Mouse (Mus musculus): ENCODE measurements around the gene Tspan9. TPM values are rescaled to one million over a fixed set of nuclear protein-coding genes. Genes with fewer than 3 reads are reported as not detected.

Gene Tspan9
- total RNA-seq, 4 experiments from 2014 or later = 67.0 to 124 (median 99.7) TPM

DNA sequence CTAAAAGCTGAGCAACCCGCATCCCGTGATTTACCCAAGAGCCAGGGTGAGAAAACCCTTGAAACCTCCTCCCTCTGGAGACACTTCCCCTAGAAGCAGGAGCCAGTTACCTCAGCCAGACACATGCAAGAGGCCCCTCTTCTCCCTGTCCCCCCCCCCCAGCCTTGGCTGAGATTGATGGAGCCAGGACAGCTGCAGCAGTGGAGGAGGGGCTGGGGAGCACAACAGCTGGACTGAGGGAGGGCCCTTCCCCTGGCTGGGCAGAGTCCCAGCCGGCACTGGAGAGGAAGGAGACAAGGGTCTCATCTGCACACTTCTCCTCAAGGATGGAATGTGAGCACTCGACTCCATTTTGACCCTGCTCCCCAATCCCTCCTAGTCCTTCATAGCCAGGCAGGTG lies 64.9 kb downstream of the Tspan9 start:
- no peak for DNase-seq (ENCODE audit: low spot score)

DNA sequence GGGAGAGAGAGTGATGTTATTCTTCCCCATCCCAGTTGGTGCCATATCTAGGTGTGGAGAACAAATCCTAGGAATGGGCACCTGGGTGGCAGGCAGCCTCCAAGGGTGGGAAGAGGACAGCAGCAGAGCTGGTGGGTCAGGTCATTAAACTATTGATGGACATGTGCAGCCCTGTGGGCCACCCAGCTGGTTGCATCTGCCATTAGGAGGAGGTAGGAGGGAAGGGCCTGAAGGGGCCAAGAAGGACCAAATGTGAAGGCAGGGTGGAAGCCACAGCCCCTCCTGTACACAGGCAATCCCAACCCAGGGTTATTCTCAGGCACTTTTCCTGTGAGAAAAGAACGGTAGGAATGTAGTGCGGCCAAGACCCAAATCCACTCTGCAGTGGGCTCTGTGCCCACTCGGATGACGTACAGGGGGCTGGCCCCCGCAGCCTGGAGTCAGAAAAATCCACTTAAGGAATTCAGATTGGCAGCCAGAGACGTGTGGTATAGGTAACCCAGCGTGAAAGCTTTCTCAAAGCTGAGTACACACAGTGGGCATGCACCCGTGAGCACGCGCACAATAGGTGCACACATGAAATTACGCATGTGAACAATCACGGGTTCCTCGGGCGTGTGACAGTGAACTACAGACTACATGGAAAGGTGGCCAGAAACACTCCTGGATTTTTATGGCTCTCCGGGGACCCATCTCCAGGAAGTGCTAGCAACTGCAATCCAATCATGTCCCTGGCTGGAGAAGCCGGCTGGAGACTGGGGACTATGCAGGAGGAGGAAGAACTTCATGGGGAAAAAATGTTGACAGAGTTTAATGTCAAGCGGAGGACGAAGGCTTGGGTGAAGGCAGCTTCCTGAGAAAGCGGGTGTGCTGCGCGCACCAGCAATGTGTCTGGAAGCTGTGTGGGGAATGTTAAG lies 67.0 kb downstream of the Tspan9 start:
- DNase-seq (ENCODE audit: low spot score) = peak; percentile 63

DNA sequence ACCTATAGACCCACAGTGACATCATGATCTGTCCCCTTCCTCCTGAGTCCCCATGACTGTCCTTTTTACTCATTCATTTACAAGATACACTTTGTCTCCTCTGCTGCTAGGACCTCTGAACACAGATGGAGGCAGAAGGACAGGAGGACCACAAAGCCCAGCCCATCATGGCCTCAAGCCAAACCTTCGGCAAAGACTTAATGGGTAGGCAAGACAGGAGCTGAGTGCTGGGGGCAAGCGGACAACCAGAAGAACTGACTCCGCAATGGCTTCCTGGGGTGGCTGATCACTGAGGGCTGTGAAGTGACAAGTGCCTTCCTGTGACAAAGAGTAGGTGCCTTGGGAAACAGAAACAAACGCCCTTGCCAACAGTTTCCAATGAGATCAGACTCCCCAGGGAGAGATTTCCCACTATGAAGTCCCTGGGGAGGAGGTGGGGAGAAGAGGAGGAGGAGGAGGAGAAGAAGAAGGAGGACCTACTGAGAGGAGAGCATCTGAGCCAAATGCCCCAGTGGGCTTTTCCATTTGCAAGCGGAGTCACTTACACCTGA lies 67.9 kb downstream of the Tspan9 start:
- DNase-seq (ENCODE audit: low spot score) = no peak

DNA sequence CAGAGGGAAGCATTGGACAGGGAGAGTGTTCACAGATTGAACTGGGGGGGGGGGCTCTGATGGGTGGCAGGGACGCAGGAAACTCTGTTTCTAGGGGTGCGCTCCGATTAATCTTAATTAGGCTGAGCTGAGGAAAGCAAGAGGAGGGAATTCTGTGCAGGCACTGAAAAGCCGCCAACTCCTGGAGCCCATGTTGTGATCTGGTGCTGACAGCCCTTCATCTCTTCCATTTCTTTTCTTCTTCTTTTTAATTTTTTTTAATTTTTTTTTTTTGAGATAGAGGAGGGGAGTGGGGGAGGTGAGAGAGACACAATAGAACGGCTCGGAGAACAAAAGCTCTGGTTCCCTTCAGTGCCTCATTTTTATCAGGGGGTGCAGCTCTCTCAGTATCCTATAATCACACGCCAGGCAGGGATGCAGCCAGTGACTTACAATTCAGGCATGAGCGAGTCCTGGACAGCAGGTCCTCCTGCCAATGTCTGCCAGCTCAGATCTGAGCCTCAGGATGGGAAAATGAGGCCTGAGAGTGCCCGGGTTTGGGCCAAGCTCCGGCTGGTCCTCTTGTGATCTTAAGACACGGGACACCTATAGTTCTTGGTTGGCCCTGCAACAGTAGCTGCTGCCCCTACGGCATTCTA lies 72.4 kb downstream of the Tspan9 start:
- no peak for DNase-seq (ENCODE audit: low spot score)

DNA sequence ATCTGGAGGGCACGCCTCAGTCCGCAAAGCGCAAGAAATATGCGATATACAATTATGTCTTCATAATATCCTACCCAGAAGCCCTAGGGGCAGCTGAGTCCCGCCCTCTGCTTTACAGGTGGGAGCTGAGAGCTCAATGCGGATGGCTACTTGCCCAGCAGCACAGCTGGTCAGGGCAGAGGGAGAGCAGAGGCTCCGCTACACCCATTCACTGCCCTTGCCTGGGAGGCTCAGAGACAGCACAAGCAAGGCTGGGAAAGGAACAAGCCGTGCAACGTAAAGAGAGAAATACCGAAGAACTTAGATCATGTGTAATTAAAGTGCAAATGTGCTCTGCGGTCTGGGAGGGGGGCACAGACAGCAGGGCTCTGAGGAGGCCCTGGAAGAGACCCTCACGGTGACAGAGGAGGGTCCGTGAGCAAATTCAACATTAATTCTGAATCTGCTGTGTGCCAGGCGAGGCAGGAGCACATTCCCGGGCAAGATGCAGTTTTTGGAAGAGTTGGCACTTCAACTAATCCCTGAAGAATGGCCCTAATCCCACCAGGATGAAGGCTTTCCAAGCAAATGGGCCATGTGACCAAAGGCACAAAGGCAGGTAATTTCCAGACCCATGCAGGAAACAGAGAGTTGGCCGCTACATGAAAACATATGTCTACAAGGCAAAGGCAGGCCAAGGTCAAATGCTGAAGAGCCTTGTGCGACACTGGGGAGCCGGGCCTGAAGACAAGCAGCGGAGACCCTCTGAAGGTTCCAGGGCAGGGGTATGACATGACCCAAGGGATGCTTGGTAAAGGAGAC lies 73.1 kb downstream of the Tspan9 start:
- no peak for DNase-seq (ENCODE audit: low spot score)

DNA sequence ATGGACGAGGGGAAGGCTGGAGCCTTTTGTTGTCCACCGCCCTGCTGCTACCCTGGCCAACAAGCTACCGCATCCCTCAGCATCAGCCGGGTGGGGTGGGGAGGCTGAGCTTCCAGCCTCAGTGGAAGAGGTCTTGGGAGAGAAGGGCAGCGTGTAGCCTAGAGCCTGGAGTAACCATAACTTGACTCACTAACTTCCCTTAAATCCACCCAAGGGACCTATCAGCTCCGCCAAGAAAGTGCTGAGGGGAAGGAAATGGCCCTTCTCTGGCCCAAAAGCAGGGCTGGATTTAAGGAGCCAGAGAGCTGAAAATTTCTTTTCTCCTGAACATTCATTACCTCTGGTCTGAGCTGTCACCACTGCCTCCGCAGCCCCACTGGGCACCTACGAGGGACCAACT lies 75.2 kb downstream of the Tspan9 start:
- DNase-seq (ENCODE audit: low spot score) = peak; percentile 64

DNA sequence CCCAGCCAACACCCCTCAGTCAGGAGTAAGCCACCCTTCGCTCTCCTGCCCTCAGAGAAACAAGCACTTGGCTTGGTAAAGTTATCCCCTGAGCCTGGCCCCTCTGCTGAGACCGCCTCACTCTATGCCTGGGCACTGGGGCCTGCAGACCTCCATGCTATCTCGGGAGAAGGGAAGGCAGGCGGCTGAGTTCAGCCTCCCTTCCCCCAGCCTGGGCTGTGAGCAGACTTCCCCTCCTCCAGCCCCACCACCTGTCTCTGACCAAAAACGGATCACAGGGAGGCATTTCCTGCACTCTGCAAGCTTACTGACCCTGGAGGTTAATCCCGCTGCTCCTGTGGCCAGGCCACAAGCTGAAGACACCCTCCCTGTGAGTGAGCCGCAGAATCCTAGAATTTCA lies 77.4 kb downstream of the Tspan9 start:
- no peak for DNase-seq (ENCODE audit: low spot score)

DNA sequence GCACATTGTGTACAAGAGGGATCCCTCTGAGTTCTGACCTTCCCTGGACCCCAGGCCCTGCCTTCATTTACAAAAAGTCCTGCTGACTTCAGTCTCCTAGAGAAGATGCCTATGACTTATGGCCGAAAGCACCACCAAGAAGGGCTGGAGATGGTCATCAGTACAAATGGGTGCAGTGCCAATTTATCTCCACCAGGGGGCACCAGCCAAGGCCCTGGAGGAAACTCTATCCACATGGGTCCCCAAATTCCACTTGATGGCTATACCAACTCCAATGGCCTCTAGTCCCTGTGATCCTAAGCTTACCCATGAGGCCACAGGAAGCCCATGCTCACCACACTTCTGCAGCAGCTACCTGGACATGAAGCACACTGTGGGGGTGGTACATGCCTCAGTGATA lies 79.9 kb downstream of the Tspan9 start:
- DNase-seq (ENCODE audit: low spot score) = peak; percentile 42

DNA sequence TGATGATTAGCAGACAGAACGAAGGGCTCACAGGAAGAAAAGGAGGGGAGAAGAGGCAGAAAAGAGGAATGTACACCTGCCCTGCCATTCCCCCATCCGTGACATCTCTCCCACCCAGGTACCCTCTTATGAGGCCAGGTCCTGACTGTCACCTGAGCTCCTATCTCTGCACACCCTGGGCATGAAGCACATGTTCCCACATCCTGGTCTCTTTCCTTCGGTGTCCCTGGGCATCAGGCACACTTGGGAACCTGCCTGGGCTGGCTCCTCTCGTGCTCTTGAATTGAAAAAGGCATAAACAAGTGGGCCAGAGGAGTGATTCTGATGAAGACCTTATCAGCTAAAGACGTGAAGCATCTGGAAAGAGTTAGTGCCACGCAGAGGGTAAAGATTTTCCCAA lies 80.6 kb downstream of the Tspan9 start:
- no peak for DNase-seq (ENCODE audit: low spot score)

DNA sequence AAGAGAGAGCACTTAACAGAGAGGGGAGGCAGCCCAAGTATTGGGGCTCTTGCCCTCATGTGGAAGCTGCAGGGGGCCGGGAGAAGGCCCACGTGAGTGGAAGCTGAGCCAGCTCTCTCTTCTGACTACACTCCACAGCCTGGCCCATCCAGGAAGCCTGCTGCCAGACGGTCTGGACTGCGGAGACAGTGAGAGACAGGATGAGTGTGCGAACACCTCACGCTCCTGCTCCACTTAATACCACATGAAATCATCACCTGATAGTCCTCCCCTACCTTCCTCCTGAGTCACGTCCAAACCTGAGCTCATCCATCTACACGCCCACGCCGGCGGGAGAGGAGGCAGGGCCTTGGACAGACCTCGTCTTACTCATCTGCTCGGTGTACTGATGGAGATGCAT lies 81.2 kb downstream of the Tspan9 start:
- DNase-seq (ENCODE audit: low spot score) = no peak

GRCm38 (mm10) chr6:128061342-128061741 lies 82.1 kb downstream of the Tspan9 start:
- DNase-seq (ENCODE audit: low spot score) = no peak

GRCm38 (mm10) chr6:128058570-128058969 lies 84.8 kb downstream of the Tspan9 start:
- DNase-seq (ENCODE audit: low spot score) = no peak

DNA sequence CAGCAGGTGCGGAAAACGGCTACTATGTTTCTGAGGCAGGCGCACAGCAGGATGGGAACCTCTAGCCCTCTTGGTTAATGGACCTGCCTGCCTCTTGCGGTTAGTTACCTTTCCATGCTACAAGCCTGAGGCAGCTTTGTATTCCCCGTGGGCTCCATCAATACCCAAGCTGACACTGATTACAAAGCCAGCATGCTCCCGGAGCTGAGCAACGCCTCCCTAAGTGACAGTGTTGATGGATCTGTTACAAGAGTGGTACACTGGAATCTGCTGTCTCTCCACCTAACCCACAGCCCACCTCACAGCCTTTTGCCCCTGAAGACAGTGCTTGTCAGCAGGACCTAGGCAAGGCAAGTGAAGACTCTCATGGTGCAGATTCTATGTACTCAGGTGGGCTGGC lies 85.2 kb downstream of the Tspan9 start:
- DNase-seq (ENCODE audit: low spot score) = no peak

- DNase-seq (ENCODE audit: low spot score) = no peak
Observed at GRCm38 (mm10) chr6:128053000-128053732, 90.2 kb downstream of the Tspan9 start.

DNA sequence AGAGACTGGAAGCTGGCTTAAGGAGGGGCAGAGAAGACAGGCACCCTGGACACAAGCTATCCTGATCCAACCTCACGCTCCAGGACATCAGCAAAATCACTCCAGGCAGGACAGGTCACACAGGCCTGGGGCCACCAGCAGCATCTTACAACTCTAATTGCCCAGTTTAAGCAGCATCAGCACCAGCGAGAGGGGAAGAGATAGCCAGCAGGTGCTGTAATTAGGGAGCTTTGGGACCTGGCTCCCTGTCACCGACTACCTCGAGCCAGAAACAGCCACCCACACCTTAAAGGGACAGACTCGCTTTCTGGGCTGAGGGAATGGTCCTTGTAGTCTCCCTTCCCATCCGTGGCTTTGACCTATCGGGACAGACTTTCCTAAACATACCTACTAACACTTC lies 95.7 kb downstream of the Tspan9 start:
- no peak for DNase-seq (ENCODE audit: low spot score)

DNA sequence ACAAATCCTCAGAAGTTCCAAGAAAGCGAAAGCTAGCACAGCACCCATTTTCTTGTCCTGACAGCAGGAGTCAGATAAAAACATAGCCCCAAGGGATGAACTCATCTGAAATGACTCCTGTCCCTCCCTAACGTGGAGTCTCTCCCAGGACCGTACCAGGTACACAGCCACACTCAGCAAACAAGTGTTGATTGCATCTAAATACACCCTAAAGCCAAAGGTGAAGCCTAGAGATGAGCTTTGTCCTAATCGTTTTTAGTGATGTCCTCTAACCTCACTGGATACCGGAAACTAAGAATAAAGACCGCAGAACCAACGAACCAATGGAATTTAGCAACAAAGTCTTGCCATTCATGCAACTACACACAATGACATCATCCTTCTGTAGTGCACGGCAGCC lies 96.2 kb downstream of the Tspan9 start:
- DNase-seq (ENCODE audit: low spot score) = no peak

GRCm38 (mm10) chr6:128046799-128047198 lies 96.6 kb downstream of the Tspan9 start:
- peak; percentile 61 for DNase-seq (ENCODE audit: low spot score)

DNA sequence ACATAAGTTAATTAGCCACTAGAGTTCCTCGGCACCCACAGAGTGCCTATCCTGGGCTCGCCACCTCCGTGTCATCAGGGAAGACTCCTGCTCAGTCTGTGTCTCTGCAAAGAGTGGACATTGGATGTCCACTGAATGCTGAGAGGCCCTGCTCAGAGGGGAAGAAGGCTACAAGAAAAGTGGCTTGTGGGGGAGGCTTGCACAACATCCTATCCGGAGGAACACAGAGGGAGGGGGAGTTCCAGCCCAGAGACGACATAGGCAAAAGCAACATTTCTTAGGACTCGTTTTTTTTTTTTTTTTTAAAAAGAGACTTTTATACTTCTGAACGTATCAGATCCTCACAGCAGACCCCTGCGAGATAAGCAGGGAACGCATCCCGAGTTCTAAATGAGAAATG lies 98.7 kb downstream of the Tspan9 start:
- no peak for DNase-seq (ENCODE audit: low spot score)

DNA sequence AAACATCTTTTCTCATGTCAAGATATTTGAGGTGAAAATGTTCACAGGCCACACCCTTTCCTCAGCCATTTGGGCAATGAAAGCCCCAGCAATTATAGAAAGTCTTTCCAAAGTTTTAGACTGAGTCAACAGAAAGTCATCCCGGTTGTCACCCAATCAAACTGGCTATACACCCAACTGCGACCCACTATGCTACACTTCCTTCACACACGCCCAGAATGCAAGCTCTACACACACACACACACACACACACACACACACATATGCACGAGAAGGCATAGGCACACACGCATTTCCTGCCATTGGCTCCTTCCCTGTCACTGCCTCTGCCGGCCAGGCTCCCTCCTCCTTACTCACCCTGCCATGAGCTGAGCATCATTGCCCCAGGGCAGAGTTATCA lies 99.9 kb downstream of the Tspan9 start:
- no peak for DNase-seq (ENCODE audit: low spot score)

GRCm38 (mm10) chr6:128041836-128042235 lies 101.6 kb downstream of the Tspan9 start:
- DNase-seq (ENCODE audit: low spot score) = no peak

- no peak for DNase-seq (ENCODE audit: low spot score)
Observed at GRCm38 (mm10) chr6:128039077-128039766, 104.2 kb downstream of the Tspan9 start.
